Mouse (Mus musculus) neural tube, postnatal 0 days (tissue): ENCODE measurements around the gene Cox4i1. TPM values are rescaled to one million over a fixed set of nuclear protein-coding genes. Genes with fewer than 3 reads are reported as not detected.

ENCODE experiments used
- polyA plus RNA-seq: library from polyadenylated mRNA; unstranded; fragments of >200 nt; fragmentation: Nextera tagmentation; extraction: Ambion mirVana; gene quantifications from 2 replicates; pipeline ENCODE4 v1.2.1, GENCODE M21; 2015

The Cox4i1 gene
- polyA plus RNA-seq, result 1,722 and 1,800 TPM in 2 replicates

DNA sequence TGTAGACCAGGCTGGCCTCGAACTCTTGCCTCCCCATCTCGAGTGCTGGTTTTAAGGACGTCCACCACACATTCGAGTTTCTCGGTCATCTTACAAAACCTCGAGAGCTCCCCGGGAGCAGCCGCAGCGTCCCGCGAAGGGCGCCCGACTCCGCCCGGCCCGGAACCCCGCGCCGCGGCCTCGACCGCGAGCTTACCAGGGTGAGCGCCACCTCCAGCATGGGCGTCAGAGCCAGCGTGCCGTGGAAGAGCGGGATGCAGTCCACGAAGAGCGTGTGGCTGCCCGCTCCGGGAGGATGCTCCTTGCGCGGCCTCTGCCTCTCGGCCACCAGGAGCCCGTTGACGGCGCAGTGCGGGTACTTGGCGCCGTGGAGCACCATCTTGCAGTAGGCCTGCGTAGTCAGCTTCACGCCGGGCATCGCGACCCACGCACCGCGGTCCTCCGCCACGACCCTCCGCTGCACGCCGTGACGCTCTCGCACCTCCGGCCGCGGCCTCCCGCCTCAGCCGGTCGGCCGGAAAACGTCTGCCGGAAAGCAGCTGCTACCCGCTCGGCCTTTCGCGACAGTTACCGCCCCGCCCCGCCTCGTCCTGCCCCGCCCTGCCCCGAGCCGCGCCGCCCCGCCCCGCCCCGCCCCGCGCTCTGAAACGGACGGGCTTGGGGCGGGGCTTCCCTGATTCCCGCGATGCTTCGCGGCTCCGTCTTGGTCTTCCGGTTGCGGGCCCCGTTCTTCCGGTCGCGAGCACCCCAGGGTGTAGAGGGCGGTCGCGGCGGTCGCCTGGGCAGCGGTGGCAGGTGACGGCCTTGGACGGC is at the start of gene Cox4i1, which contains the start of gene Gm27021:
TSS of gene Cox4i1 (plus strand) at position 662 of the 813 bp plus-strand sequence.
TSS of gene Gm27021 (minus strand) at position 519 of the 813 bp plus-strand sequence.

GRCm38 (mm10) chr8:120647532-120647931 is 20.5 kb upstream of the Cox4i1 start, which contains the start of gene 1190005I06Rik:
1190005I06Rik (minus strand) TSS chr8:120647632.

GRCm38 (mm10) chr8:120668374-120668905 is 418 bp downstream of the Cox4i1 start, which contains the start of gene Emc8:
Emc8 (minus strand) TSS chr8:120668573.

Other genes with a start within 250 kb of the Cox4i1 start
- gene Gins2, start 78.9 kb upstream of the Cox4i1 start, polyA plus RNA-seq, result 12.8 and 13.9 TPM in 2 replicates
- gene 1190005I06Rik, start 20.6 kb upstream of the Cox4i1 start, polyA plus RNA-seq, result 25.4 and 25.9 TPM in 2 replicates
- gene Gm27021, start 143 bp upstream of the Cox4i1 start, polyA plus RNA-seq, result 9.4 and 9.7 TPM in 2 replicates
- 112 and 114 TPM in 2 replicates for gene Emc8, start 351 bp downstream of the Cox4i1 start, polyA plus RNA-seq
- 6.3 and 7.0 TPM in 2 replicates for gene Irf8, start 68.1 kb downstream of the Cox4i1 start, polyA plus RNA-seq